Mouse (Mus musculus): Measurements from ENCODE around the gene Rab9.

GRCm38 (mm10) chrX:166478631-166479364, 869 bp downstream of the Rab9 start:
- TF ChIP-seq CTCF (IDR thresholded peaks at IDR 0.05; ENCODE audit: insufficient read depth, low read depth, low read length) (no peak), POLR2A (IDR thresholded peaks at IDR 0.05; ENCODE audit: insufficient read depth, low read depth, low read length) (no peak)

All from olfactory bulb, adult 2 months (tissue).